21 mouse cellular contexts compared by ENCODE assay signal in genomic region chr2:109776374-109776773, GRCm38 (mm10).
"Had no signal": no experiment of that assay in that cellular context is flagged by ENCODE, and none has a peak within 500 bp of the region (broad histone marks: within the 10 kb centered on the region; RNA-seq: fewer than 3 reads in every experiment).

No protein-coding gene starts in this region.

- H3K9ac ChIP-seq: liver, embryonic 15.5 days; liver, postnatal 0 days; lung, embryonic 15.5 days; midbrain, embryonic 13.5 days; midbrain, embryonic 15.5 days; neural tube, embryonic 13.5 days; neural tube, embryonic 15.5 days had no signal

- H3K27ac ChIP-seq: liver, embryonic 15.5 days; lung, embryonic 15.5 days; macrophage; midbrain, embryonic 13.5 days; midbrain, embryonic 15.5 days; neural tube, embryonic 13.5 days; neural tube, embryonic 15.5 days had no signal

- H3K36me3 ChIP-seq: liver, embryonic 15.5 days; lung, embryonic 15.5 days; midbrain, embryonic 13.5 days; midbrain, embryonic 15.5 days; neural tube, embryonic 13.5 days; neural tube, embryonic 15.5 days had no signal

- H3K27me3 ChIP-seq: liver, embryonic 15.5 days; lung, embryonic 15.5 days; megakaryocyte, embryonic 14.5 days; midbrain, embryonic 13.5 days; midbrain, embryonic 15.5 days; neural tube, embryonic 13.5 days; neural tube, embryonic 15.5 days had no signal

- H3K4me2 ChIP-seq: liver, embryonic 15.5 days; lung, embryonic 15.5 days; midbrain, embryonic 11.5 days; midbrain, embryonic 13.5 days; midbrain, embryonic 15.5 days; neural tube, embryonic 13.5 days; neural tube, embryonic 15.5 days had no signal

- H3K9me3 ChIP-seq: liver, embryonic 15.5 days; lung, embryonic 15.5 days; megakaryocyte, embryonic 14.5 days; midbrain, embryonic 13.5 days; midbrain, embryonic 15.5 days; neural tube, embryonic 13.5 days; neural tube, embryonic 15.5 days had no signal

- H3K4me1 ChIP-seq: liver, embryonic 15.5 days; lung, embryonic 15.5 days; megakaryocyte, embryonic 14.5 days; midbrain, embryonic 13.5 days; midbrain, embryonic 15.5 days; neural tube, embryonic 13.5 days; neural tube, embryonic 15.5 days had no signal

- H3K4me3 ChIP-seq: liver, embryonic 15.5 days; lung, embryonic 15.5 days; megakaryocyte, embryonic 14.5 days; midbrain, embryonic 13.5 days; midbrain, embryonic 15.5 days; myocyte; neural tube, embryonic 13.5 days; neural tube, embryonic 15.5 days had no signal

- DNase-seq: liver, postnatal 0 days; lung, adult 2 months; lung, postnatal 14 days; lung, postnatal 36 days; right cerebral cortex, postnatal 25 days; right cerebral cortex, postnatal 4 days; spleen, adult 18-20 months; thymus, adult 18-20 months; thymus, postnatal 14 days; thymus, postnatal 36 days had no signal

- ATAC-seq: liver, postnatal 0 days; lung, postnatal 0 days; midbrain, embryonic 13.5 days; midbrain, embryonic 15.5 days had no signal
